Mouse (Mus musculus) lung, embryonic 14.5 days (tissue): ENCODE results near the gene Loxl3. TPM values are rescaled to one million over a fixed set of nuclear protein-coding genes. Genes with fewer than 3 reads are reported as not detected.

Experiments
- ATAC-seq: fragments of 200-750 bp; cut with Nextera tagmentation; 2 replicates; pipeline ENCODE4 v1.8.0; 2017; ENCODE audit warnings: mild to moderate bottlenecking, moderate TSS enrichment, moderate library complexity; ENCODE audit not compliant: insufficient read depth
- DNase-seq: peaks from one replicate; pipeline ENCODE4 v3.0.0-alpha.2; 2015
- H3K27ac ChIP-seq: fragments of 300-500 bp; sonication (generic); 2 replicates; pipeline ENCODE4 v1.5.1; 2014; ENCODE audit warnings: low read depth, mild to moderate bottlenecking, moderate library complexity
- H3K27me3 ChIP-seq: fragments of 300-500 bp; sonication (generic); 2 replicates; pipeline ENCODE4 v1.6.1; 2014; ENCODE audit warnings: low read length, control low read depth; ENCODE audit not compliant: insufficient read depth
- H3K36me3 ChIP-seq: fragments of 300-500 bp; sonication (generic); 2 replicates; pipeline ENCODE4 v1.6.1; 2014; ENCODE audit warnings: control low read depth; ENCODE audit not compliant: insufficient read depth
- H3K4me1 ChIP-seq: fragments of 300-500 bp; sonication (generic); 2 replicates; pipeline ENCODE4 v1.6.1; 2014; ENCODE audit warnings: antibody characterized with exemption, control low read depth; ENCODE audit not compliant: insufficient read depth
- H3K4me2 ChIP-seq: fragments of 300-500 bp; sonication (generic); 2 replicates; pipeline ENCODE4 v1.6.1; 2014; ENCODE audit warnings: mild to moderate bottlenecking
- H3K4me3 ChIP-seq: fragments of 300-500 bp; sonication (generic); 2 replicates; pipeline ENCODE4 v1.5.1; 2014; ENCODE audit warnings: low read depth, low read length
- H3K9ac ChIP-seq: fragments of 300-500 bp; sonication (generic); 2 replicates; pipeline ENCODE4 v1.6.1; 2014
- H3K9me3 ChIP-seq: fragments of 300-500 bp; sonication (generic); 2 replicates; pipeline ENCODE4 v1.6.1; 2016; ENCODE audit warnings: low read depth, low read length, control low read depth
- CTCF ChIP-seq: IDR thresholded peaks from 2 replicates; pipeline ENCODE4 v1.5.1; 2016; ENCODE audit warnings: antibody characterized with exemption, low read depth
- WGBS: fragments of 180-500 bp; shearing (Covaris S2); extraction: QIAGEN DNeasy Blood & Tissue Kit; methylation state at CpG from one replicate; pipeline ENCODE4 v1.1.7; 2014; 5-methylcytosine and 5-hydroxymethylcytosine counted together
- polyA plus RNA-seq: library from polyadenylated mRNA; unstranded; fragments of >200 nt; fragmentation: Nextera tagmentation; extraction: Ambion mirVana; gene quantifications from 2 replicates; pipeline ENCODE4 v1.2.1, GENCODE M21; 2014

Gene Loxl3
- polyA plus RNA-seq, 1 experiment from 2014 or later: 19.5 TPM

GRCm38 (mm10) chr6:83024421-83024820 lies 9.6 kb upstream of the Loxl3 start:
- ATAC-seq (no peak), DNase-seq (no peak)
- Histone ChIP-seq H3K27ac (no peak overlapping the region), H3K4me2 (no peak overlapping the region), H3K9ac (no peak overlapping the region), H3K9me3 (no peaks in the 10 kb centered on the region), H3K4me1 (no peaks in the 10 kb centered on the region), H3K36me3 (no peaks in the 10 kb centered on the region), H3K4me3 (no peak overlapping the region), H3K27me3 (no peaks in the 10 kb centered on the region)
- WGBS: 46% methylated on average over 4 of the region's 4 CpGs
- no peak for TF ChIP-seq CTCF

- no peak overlapping the region for H3K27ac ChIP-seq
- H3K4me3 ChIP-seq: no peak overlapping the region
- no peak overlapping the region for H3K4me2 ChIP-seq
- H3K4me1 ChIP-seq: no peaks in the 10 kb centered on the region
- TF ChIP-seq CTCF: no peak
- DNase-seq (no peak), ATAC-seq (no peak)
- WGBS: 79% methylated on average over 4 of the region's 4 CpGs
- H3K9ac ChIP-seq: no peak overlapping the region
- H3K27me3 ChIP-seq: no peaks in the 10 kb centered on the region
- H3K36me3 ChIP-seq: no peaks in the 10 kb centered on the region
- no peaks in the 10 kb centered on the region for H3K9me3 ChIP-seq
Observed at GRCm38 (mm10) chr6:83025221-83025620, 8.8 kb upstream of the Loxl3 start.

- H3K4me1 ChIP-seq: 0 out of 2 replicates have a peak, but pooled peaks cover 3% of the 10 kb centered on the region
- no peak overlapping the region for H3K4me3 ChIP-seq
- ATAC-seq (no peak), DNase-seq (no peak)
- no peaks in the 10 kb centered on the region for H3K9me3 ChIP-seq
- no peak overlapping the region for H3K27ac ChIP-seq
- no peaks in the 10 kb centered on the region for H3K27me3 ChIP-seq
- H3K4me2 ChIP-seq: no peak overlapping the region
- no peak overlapping the region for H3K9ac ChIP-seq
- H3K36me3 ChIP-seq: no peaks in the 10 kb centered on the region
- 72% methylated on average over 8 of the region's 8 CpGs for WGBS
- TF ChIP-seq CTCF: no peak
Observed at GRCm38 (mm10) chr6:83027293-83027692, 6.7 kb upstream of the Loxl3 start.

- 0 out of 2 replicates have a peak, but pooled peaks cover 3% of the 10 kb centered on the region for H3K4me1 ChIP-seq
- H3K9me3 ChIP-seq: no peaks in the 10 kb centered on the region
- no peak overlapping the region for H3K4me3 ChIP-seq
- H3K27me3 ChIP-seq: no peaks in the 10 kb centered on the region
- H3K27ac ChIP-seq: no peak overlapping the region
- ATAC-seq (peak; percentile 31; the same call in 1 of the 2 replicates), DNase-seq (peak; percentile 44)
- H3K9ac ChIP-seq: no peak overlapping the region
- no peaks in the 10 kb centered on the region for H3K36me3 ChIP-seq
- peak overlapping the region; percentile 18; the same call in 1 of the 2 replicates for H3K4me2 ChIP-seq
- 30% methylated on average over 7 of the region's 9 CpGs for WGBS
- no peak for TF ChIP-seq CTCF
Observed at GRCm38 (mm10) chr6:83027706-83028105, 6.3 kb upstream of the Loxl3 start.

GRCm38 (mm10) chr6:83029777-83030176 lies 4.2 kb upstream of the Loxl3 start:
- Histone ChIP-seq H3K9ac (no peak overlapping the region), H3K27me3 (no peaks in the 10 kb centered on the region), H3K36me3 (no peaks in the 10 kb centered on the region), H3K4me1 (0 out of 2 replicates have a peak, but pooled peaks cover 7% of the 10 kb centered on the region), H3K9me3 (no peaks in the 10 kb centered on the region), H3K4me2 (no peak overlapping the region), H3K4me3 (no peak overlapping the region), H3K27ac (no peak overlapping the region)
- 37% methylated on average over 10 of the region's 10 CpGs for WGBS
- DNase-seq: no peak
- ATAC-seq: no peak
- TF ChIP-seq CTCF: no peak

- Histone ChIP-seq H3K4me1 (0 out of 2 replicates have a peak, but pooled peaks cover 7% of the 10 kb centered on the region), H3K9me3 (no peaks in the 10 kb centered on the region), H3K36me3 (no peaks in the 10 kb centered on the region), H3K4me3 (no peak overlapping the region), H3K4me2 (no peak overlapping the region), H3K9ac (no peak overlapping the region), H3K27me3 (no peaks in the 10 kb centered on the region), H3K27ac (no peak overlapping the region)
- WGBS: 76% methylated on average over 7 of the region's 7 CpGs
- ATAC-seq: no peak
- no peak for DNase-seq
- TF ChIP-seq CTCF: no peak
Observed at GRCm38 (mm10) chr6:83031111-83031510, 2.9 kb upstream of the Loxl3 start.

GRCm38 (mm10) chr6:83031921-83032590 lies 1.9 kb upstream of the Loxl3 start:
- H3K4me1 ChIP-seq: 0 out of 2 replicates have a peak, but pooled peaks cover 8% of the 10 kb centered on the region

More at GRCm38 (mm10) chr6:83031921-83032590, 1.9 kb upstream of the Loxl3 start:
- ATAC-seq: no peak
- Histone ChIP-seq H3K27me3 (no peaks in the 10 kb centered on the region), H3K9ac (peak overlapping the region; percentile 66), H3K27ac (no peak overlapping the region), H3K9me3 (no peaks in the 10 kb centered on the region), H3K4me2 (peak overlapping the region; percentile 78), H3K4me3 (peak overlapping the region; percentile 55), H3K36me3 (no peaks in the 10 kb centered on the region)
- no peak for TF ChIP-seq CTCF
- DNase-seq: no peak
- 39% methylated on average over 18 of the region's 18 CpGs for whole genome bisulfite sequencing
